Mouse (Mus musculus) megakaryocyte, embryonic 14.5 days (primary cell): ENCODE measurements at regions not wholly inside any gene's neighbourhood (a gene's known extent, or its start where the extent isn't known, plus 50 kb on each side); places are given as distances from the start of the nearest gene placed in this dataset.

ENCODE experiments used
- FLI1 ChIP-seq: IDR thresholded peaks from 2 replicates; pipeline ENCODE4 v1.6.1; 2012; ENCODE audit warnings: low read length, inconsistent platforms, mixed read lengths
- GATA1 ChIP-seq: IDR thresholded peaks from 3 replicates; pipeline ENCODE4 v1.6.1; 2012; ENCODE audit warnings: mixed read lengths, low read length, inconsistent platforms, borderline replicate concordance

DNA sequence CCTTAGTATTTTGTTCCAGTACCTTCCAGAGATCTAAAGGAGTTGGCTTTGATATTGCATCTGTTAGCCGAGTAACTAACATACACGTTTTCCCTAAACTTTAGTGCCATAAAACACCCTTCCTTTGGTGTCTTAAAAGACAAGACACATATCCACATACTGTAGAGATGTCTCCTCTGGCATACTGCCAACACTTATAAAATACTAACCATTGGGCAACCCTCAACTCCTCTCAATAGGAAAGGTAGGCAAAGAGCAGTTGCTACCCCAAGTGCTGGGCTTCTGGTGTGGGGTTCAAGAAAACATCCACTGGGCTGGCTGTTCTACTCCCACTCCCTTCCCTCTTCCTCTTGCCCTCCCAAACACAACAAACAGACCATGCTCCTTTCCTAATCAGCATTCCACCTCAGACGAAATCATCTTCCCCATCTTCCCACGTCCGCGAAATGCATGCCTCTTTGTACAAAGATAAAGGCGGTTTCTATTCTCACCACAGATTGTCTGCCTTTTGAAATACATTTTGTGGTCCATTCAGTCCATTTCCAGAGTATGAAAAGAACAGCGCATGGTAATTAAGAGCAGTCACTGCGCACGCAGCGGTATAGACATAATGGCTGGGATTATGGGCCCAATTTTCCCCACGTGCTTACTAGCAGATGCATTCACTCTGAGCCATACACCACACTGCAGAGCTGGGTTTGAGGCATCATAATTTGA is 409.9 kb upstream of the Tenm4 start:
- TF ChIP-seq FLI1 = no peak
- TF ChIP-seq GATA1 = no peak
